Mouse (Mus musculus) kidney, adult 2 months (tissue): Measurements from ENCODE around the gene Slc1a1.

Experiments used
- CTCF ChIP-seq: fragments of 200-500 bp; conservative IDR thresholded peaks from 2 replicates; pipeline ENCODE4 v1.5.1; 2011; ENCODE audit warnings: low read depth, mild to moderate bottlenecking, control low read depth, low read length, moderate library complexity, mixed read lengths; ENCODE audit not compliant: insufficient read depth, insufficient read length
- POLR2A ChIP-seq: fragments of 200-500 bp; IDR thresholded peaks from one replicate; pipeline ENCODE4 v1.6.1; 2011; ENCODE audit warnings: low read depth, low read length, control low read depth

DNA sequence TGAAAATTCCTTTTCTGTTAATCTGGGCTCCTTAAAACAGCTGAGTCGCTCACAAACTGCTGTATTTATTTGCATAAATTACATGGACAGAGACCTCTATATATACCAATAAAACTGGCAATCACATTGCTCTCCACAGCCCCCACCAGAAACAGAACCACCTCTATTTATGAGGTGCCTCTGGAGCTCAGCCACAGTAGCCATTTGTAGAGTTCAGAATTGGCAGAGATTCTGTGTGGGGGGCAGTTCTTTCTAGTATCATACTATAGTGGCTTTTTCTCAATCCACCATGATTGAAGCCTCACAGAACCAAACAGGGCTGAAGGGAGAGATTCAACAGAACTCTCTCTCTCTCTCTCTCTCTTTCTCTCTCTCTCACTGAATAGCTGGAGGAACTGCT, 61.8 kb downstream of the Slc1a1 start:
- TF ChIP-seq POLR2A (no peak), CTCF (no peak)
